Mouse (Mus musculus) myocyte (in vitro differentiated cells): Measurements from ENCODE around the gene Zranb3. TPM values are rescaled to one million over a fixed set of nuclear protein-coding genes. Genes with fewer than 3 reads are reported as not detected.

Source experiments
- H3K27me3 ChIP-seq: one replicate; pipeline ENCODE4 v1.6.1; 2011; ENCODE audit not compliant: control insufficient read depth, insufficient read depth, insufficient read length
- H3K36me3 ChIP-seq: one replicate; pipeline ENCODE4 v1.6.1; 2011; ENCODE audit not compliant: control insufficient read depth, insufficient read depth
- H3K4me2 ChIP-seq: one replicate; pipeline ENCODE4 v1.6.1; 2011; ENCODE audit warnings: low read depth, control low read depth
- H3K4me3 ChIP-seq: one replicate; pipeline ENCODE4 v1.5.1; 2011; ENCODE audit warnings: mild to moderate bottlenecking, control low read depth, moderate library complexity
- H3K79me2 ChIP-seq: one replicate; pipeline ENCODE4 v1.6.1; 2011; ENCODE audit not compliant: control insufficient read depth, insufficient read depth
- H3ac ChIP-seq: one replicate; pipeline ENCODE4 v1.6.1; 2011; ENCODE audit not compliant: control insufficient read depth, insufficient read length
- CEBPB ChIP-seq: IDR thresholded peaks from 2 replicates; pipeline ENCODE4 v1.6.1; 2011; ENCODE audit warnings: mild to moderate bottlenecking, moderate library complexity; ENCODE audit not compliant: poor library complexity, insufficient read depth, severe bottlenecking
- E2F4 ChIP-seq: IDR thresholded peaks from one replicate; pipeline ENCODE4 v1.6.1; 2011; ENCODE audit warnings: mild to moderate bottlenecking, control low read depth, moderate library complexity; ENCODE audit not compliant: insufficient read depth
- MAX ChIP-seq: IDR thresholded peaks from one replicate; pipeline ENCODE4 v1.6.1; 2011; ENCODE audit warnings: low read depth, mild to moderate bottlenecking, control low read depth
- MYOD1 ChIP-seq, 3 experiments: IDR thresholded peaks; one replicate each; pipeline ENCODE4 v1.6.1; 2011; ENCODE audit warnings: control low read depth in 2 of 3, low read depth in 2 of 3, mild to moderate bottlenecking in 2 of 3, moderate library complexity in 1 of 3; ENCODE audit not compliant: insufficient read length in 2 of 3, control insufficient read depth in 1 of 3
- MYOG ChIP-seq, 3 experiments: IDR thresholded peaks; one replicate each; pipeline ENCODE4 v1.6.1; 2011; ENCODE audit warnings: control low read depth in 2 of 3, low read depth in 2 of 3, mild to moderate bottlenecking in 2 of 3; ENCODE audit not compliant: insufficient read length in 2 of 3, control insufficient read depth in 1 of 3, insufficient read depth in 1 of 3
- POLR2A ChIP-seq: IDR thresholded peaks from one replicate; pipeline ENCODE4 v1.6.1; 2011; ENCODE audit warnings: low read depth, mild to moderate bottlenecking, control low read depth, moderate library complexity; ENCODE audit not compliant: insufficient read length
- POLR2AphosphoS2 ChIP-seq: IDR thresholded peaks from one replicate; pipeline ENCODE4 v1.6.1; 2011; ENCODE audit warnings: low read depth, control low read depth; ENCODE audit not compliant: insufficient read length
- REST ChIP-seq: IDR thresholded peaks from one replicate; pipeline ENCODE4 v1.6.1; 2011; ENCODE audit warnings: mild to moderate bottlenecking, control low read depth, moderate library complexity; ENCODE audit not compliant: insufficient read depth, insufficient read length
- SRF ChIP-seq: IDR thresholded peaks from one replicate; pipeline ENCODE4 v1.6.1; 2011; ENCODE audit warnings: low read depth; ENCODE audit not compliant: control insufficient read depth, insufficient read length
- TCF12 ChIP-seq: IDR thresholded peaks from one replicate; pipeline ENCODE4 v1.6.1; 2011; ENCODE audit warnings: mild to moderate bottlenecking, control low read depth; ENCODE audit not compliant: poor library complexity, insufficient read depth, severe bottlenecking
- TCF3 ChIP-seq: IDR thresholded peaks from one replicate; pipeline ENCODE4 v1.6.1; 2011; ENCODE audit warnings: low read depth, control low read depth; ENCODE audit not compliant: insufficient read length
- USF1 ChIP-seq: IDR thresholded peaks from one replicate; pipeline ENCODE4 v1.6.1; 2011; ENCODE audit warnings: low read depth, mild to moderate bottlenecking, control low read depth, moderate library complexity
- polyA plus RNA-seq: library from polyadenylated mRNA; unstranded; fragments of >200 nt; fragmentation: generic; extraction: Trizol; gene quantifications from one replicate; pipeline ENCODE4 v1.2.1, GENCODE M21; 2012; ENCODE audit warnings: missing spikeins

Gene Zranb3
- polyA plus RNA-seq, 1 experiment = 1.6 TPM

- TF ChIP-seq CEBPB (no peak), MYOD1 (IDR thresholded peaks at IDR 0.05; ENCODE audit: control insufficient read depth in 1 of 3, insufficient read length in 2 of 3, low read depth in 2 of 3) (no peak), E2F4 (no peak)
- no peaks in the 10 kb centered on the region for H3K79me2 ChIP-seq
- no peak overlapping the region for H3ac ChIP-seq
- H3K4me2 ChIP-seq = no peak overlapping the region
- peaks cover 4% of the 10 kb centered on the region for H3K36me3 ChIP-seq
- no peak overlapping the region for H3K4me3 ChIP-seq
- H3K27me3 ChIP-seq = no peaks in the 10 kb centered on the region
These were observed 25.9 kb downstream of the Zranb3 start for GRCm38 (mm10) chr1:128076791-128077479.

DNA sequence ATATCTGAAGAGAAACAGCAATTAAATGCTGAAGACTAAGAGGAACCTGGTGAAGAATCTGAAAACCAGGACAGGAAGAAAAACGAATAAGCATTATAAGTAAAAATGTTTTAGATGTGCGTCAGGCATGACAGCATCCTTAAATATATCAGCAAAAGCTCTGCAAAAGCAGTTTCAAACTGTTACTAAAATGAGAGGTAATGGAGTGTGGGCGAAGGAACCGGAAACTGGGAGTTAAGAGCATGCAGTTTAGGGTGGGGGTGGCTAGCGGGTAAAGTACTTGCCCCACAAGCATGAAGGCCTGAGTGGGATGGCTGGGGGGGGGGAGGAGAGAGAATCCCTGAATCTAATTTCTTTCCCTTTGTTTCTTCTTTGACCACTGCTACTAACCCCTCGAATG is 29.8 kb downstream of the Zranb3 start:
- peaks cover 4% of the 10 kb centered on the region for H3K36me3 ChIP-seq
- no peak overlapping the region for H3K4me2 ChIP-seq
- H3K4me3 ChIP-seq = no peak overlapping the region
- H3K27me3 ChIP-seq = no peaks in the 10 kb centered on the region
- H3K79me2 ChIP-seq = no peaks in the 10 kb centered on the region
- no peak for TF ChIP-seq TCF12
- no peak for TF ChIP-seq CEBPB
- TF ChIP-seq SRF = no peak
- TF ChIP-seq MAX = no peak
- TF ChIP-seq POLR2AphosphoS2 = no peak
- TF ChIP-seq MYOG (IDR thresholded peaks at IDR 0.05; ENCODE audit: control insufficient read depth in 1 of 3, insufficient read depth in 1 of 3, insufficient read length in 2 of 3, low read depth in 2 of 3) = no peak
- no peak for TF ChIP-seq REST
- TF ChIP-seq USF1 = no peak
- no peak for TF ChIP-seq POLR2A
- TF ChIP-seq TCF3 = no peak
- TF ChIP-seq MYOD1 (IDR thresholded peaks at IDR 0.05; ENCODE audit: control insufficient read depth in 1 of 3, insufficient read length in 2 of 3, low read depth in 2 of 3) = no peak
- TF ChIP-seq E2F4 = no peak
- H3ac ChIP-seq = no peak overlapping the region

GRCm38 (mm10) chr1:128070003-128070402 is 32.8 kb downstream of the Zranb3 start:
- no peak for TF ChIP-seq MYOG (IDR thresholded peaks at IDR 0.05; ENCODE audit: control insufficient read depth in 1 of 3, insufficient read depth in 1 of 3, insufficient read length in 2 of 3, low read depth in 2 of 3)
- no peak for TF ChIP-seq SRF
- no peak for TF ChIP-seq POLR2A
- Histone ChIP-seq H3ac (no peak overlapping the region), H3K4me2 (no peak overlapping the region), H3K79me2 (no peaks in the 10 kb centered on the region), H3K27me3 (no peaks in the 10 kb centered on the region), H3K36me3 (no peaks in the 10 kb centered on the region), H3K4me3 (no peak overlapping the region)

DNA sequence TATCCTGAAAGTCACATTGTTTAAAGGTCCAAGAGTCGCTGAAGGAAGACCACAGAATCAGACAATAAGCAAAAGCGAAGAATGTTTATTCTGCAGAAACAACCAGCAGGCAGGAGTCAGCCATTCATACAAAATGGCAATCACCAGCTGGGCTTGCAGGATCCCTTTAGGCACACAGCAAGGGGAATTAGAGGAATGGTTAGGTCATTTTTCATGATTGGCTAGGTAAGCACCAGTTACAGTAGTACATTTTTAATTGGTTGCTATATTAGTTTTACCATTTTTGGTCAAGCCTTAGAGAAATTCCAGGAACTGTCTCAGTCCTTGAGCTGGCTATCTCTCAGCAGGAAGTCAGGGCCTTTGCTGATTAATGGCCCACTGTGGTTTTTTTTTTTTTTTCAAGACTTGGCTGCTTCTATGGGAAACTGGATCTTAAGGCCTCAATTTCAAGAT is 33.9 kb downstream of the Zranb3 start:
- Histone ChIP-seq H3K4me2 (no peak overlapping the region), H3K27me3 (no peaks in the 10 kb centered on the region), H3K79me2 (no peaks in the 10 kb centered on the region), H3ac (no peak overlapping the region), H3K36me3 (no peaks in the 10 kb centered on the region), H3K4me3 (no peak overlapping the region)
- TF ChIP-seq CEBPB (no peak), MYOD1 (IDR thresholded peaks at IDR 0.05; ENCODE audit: control insufficient read depth in 1 of 3, insufficient read length in 2 of 3, low read depth in 2 of 3) (no peak), TCF12 (no peak), SRF (peak; percentile 72), MAX (no peak)

DNA sequence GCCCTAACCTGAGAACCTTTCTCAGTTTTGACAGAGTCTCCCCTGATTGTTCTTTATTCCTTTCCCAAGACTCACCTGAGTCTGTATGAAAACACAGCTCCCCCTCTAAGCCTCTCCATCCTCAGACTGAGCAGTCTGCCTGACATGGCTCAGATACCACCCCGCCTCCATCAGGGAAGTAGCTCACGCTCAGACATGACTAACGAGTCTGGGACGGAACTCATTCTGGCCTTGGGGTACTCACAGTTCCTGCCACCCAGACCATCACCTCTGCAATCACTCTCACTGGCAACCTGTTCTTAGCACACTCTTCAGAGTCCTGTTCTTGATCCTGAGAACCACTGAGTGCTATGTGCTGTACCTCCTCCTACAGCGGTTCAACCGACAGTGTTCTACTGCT is 38.1 kb downstream of the Zranb3 start:
- H3K4me2 ChIP-seq = no peak overlapping the region
- no peaks in the 10 kb centered on the region for H3K36me3 ChIP-seq
- H3K79me2 ChIP-seq = no peaks in the 10 kb centered on the region
- H3K27me3 ChIP-seq = no peaks in the 10 kb centered on the region
- H3ac ChIP-seq = no peak overlapping the region
- TF ChIP-seq REST (no peak), TCF12 (no peak), SRF (no peak), POLR2A (no peak), MYOG (IDR thresholded peaks at IDR 0.05; ENCODE audit: control insufficient read depth in 1 of 3, insufficient read depth in 1 of 3, insufficient read length in 2 of 3, low read depth in 2 of 3) (no peak), POLR2AphosphoS2 (no peak), E2F4 (no peak), TCF3 (no peak), CEBPB (no peak), MAX (no peak), USF1 (no peak), MYOD1 (IDR thresholded peaks at IDR 0.05; ENCODE audit: control insufficient read depth in 1 of 3, insufficient read length in 2 of 3, low read depth in 2 of 3) (no peak)
- H3K4me3 ChIP-seq = no peak overlapping the region
